Mouse (Mus musculus): Measurements from ENCODE around the gene Etnk2.

DNA sequence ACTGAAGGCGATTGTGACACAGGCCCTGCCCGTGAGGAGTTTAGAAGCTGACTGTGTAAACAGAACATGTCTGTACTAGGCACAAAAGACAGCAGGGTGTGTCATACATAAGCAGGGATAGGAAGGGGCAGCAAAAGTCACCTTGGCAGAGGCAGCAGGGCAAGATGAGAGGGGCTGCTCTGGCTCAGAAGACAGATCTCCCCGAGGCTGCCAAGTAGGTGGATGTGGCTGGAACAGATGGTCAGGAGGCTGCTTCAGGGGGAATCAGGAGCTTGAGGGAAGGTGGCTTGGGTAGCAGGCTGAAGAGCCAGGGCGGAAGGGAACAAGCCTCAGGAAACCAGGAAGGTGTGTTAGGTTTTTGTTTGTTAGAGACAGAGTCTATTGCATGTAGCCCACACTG, 7.0 kb downstream of the Etnk2 start:
- TF ChIP-seq CTCF (IDR thresholded peaks at IDR 0.05; ENCODE audit: insufficient read depth, low read length) (no peak), POLR2A (IDR thresholded peaks at IDR 0.05; ENCODE audit: borderline replicate concordance, extremely low read depth, low read depth, low read length) (no peak)

Measured in lung, adult 2 months (tissue).